Mouse (Mus musculus) heart, adult 2 months (tissue): ENCODE data around the gene Kcnb1.

ENCODE experiments used
- CTCF ChIP-seq: fragments of 200-600 bp; IDR thresholded peaks from 2 replicates; pipeline ENCODE4 v1.8.1; 2022; ENCODE audit warnings: antibody characterized with exemption, mild to moderate bottlenecking, moderate library complexity
- POLR2A ChIP-seq: fragments of 200-500 bp; IDR thresholded peaks from 2 replicates; pipeline ENCODE4 v1.6.1; 2011; ENCODE audit warnings: mild to moderate bottlenecking, low read depth, low read length, control low read depth; ENCODE audit not compliant: insufficient read depth

DNA sequence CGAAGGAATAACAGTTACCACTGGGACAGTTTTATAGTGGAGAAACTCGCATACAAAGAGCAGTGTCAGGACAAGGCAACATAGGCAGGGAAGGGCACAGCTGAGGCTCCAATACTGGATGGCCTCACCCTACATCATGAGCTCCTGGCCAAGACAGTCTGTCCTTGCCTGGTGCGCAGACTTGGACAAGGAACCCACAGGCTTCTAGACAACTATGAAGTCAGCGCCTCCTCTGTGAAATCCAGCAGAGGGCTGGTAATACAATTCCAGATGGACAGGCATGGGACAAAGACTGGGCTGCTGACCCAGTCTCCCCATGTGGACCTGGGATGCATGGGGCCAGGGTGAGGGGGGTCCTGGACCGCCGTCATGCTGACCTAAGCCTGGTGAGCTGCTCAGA, 34.2 kb upstream of the Kcnb1 start:
- TF ChIP-seq POLR2A (no peak), CTCF (no peak)
